Mouse (Mus musculus) ovary, adult 2 months (tissue): ENCODE data around the gene Hid1. TPM values are rescaled to one million over a fixed set of nuclear protein-coding genes. Genes with fewer than 3 reads are reported as not detected.

ENCODE experiments used
- polyA plus RNA-seq: library from polyadenylated mRNA; depleted of rRNA; stranded (reverse); fragments of >200 nt; gene quantifications from 2 replicates; pipeline ENCODE4 v1.2.3, GENCODE M21; 2012; rRNA removed

Gene Hid1
- 20.6 and 25.5 TPM in 2 replicates for polyA plus RNA-seq

GRCm38 (mm10) chr11:115367395-115367944, at the start of gene Hid1:
Gene Hid1, minus strand, starts transcription at chr11:115367756.

GRCm38 (mm10) chr11:115403338-115404124, 36.0 kb upstream of the Hid1 start, which contains the start of gene Mrpl58:
Gene Mrpl58, plus strand, starts transcription at chr11:115403752.

GRCm38 (mm10) chr11:115381743-115382539, 14.4 kb upstream of the Hid1 start, which contains the start of gene Cdr2l:
Gene Cdr2l, plus strand, starts transcription at chr11:115381916.

GRCm38 (mm10) chr11:115334531-115334930, 33.0 kb downstream of the Hid1 start, which contains the start of gene Otop3:
Gene Otop3, plus strand, starts transcription at chr11:115334731.

GRCm38 (mm10) chr11:115321906-115322693, 45.5 kb downstream of the Hid1 start, which contains the start of gene Ush1g:
Gene Ush1g, minus strand, starts transcription at chr11:115322041.

GRCm38 (mm10) chr11:115306863-115307262, 60.7 kb downstream of the Hid1 start, which contains the start of gene Otop2:
Gene Otop2, plus strand, starts transcription at chr11:115307163.

Other genes starting within 250 kb of the Hid1 start
- gene Cd300lf, start 233.8 kb downstream of the Hid1 start, polyA plus RNA-seq = 1.3 and 1.5 TPM in 2 replicates
- gene Slc9a3r1, start 204.4 kb downstream of the Hid1 start, polyA plus RNA-seq = 62.3 and 69.3 TPM in 2 replicates
- 25.3 and 25.6 TPM in 2 replicates for gene Tmem104, start 180.3 kb downstream of the Hid1 start, polyA plus RNA-seq
- 40.2 and 52.1 TPM in 2 replicates for gene Nat9, start 179.9 kb downstream of the Hid1 start, polyA plus RNA-seq
- gene Grin2c, start 100.5 kb downstream of the Hid1 start, polyA plus RNA-seq = 14.8 and 16.5 TPM in 2 replicates
- gene Fdxr, start 90.7 kb downstream of the Hid1 start, polyA plus RNA-seq = 341 and 408 TPM in 2 replicates
- gene Fads6, start 70.1 kb downstream of the Hid1 start, polyA plus RNA-seq = 45.9 and 48.3 TPM in 2 replicates
- gene Otop2, start 60.6 kb downstream of the Hid1 start, polyA plus RNA-seq = 0.07 and 0.10 TPM in 2 replicates
- 9.8 and 10.6 TPM in 2 replicates for gene Ush1g, start 45.7 kb downstream of the Hid1 start, polyA plus RNA-seq
- not detected in 2 replicates for gene Otop3, start 33.0 kb downstream of the Hid1 start, polyA plus RNA-seq
- gene Cdr2l, start 14.2 kb upstream of the Hid1 start, polyA plus RNA-seq = 38.3 and 39.4 TPM in 2 replicates
- 82.6 and 93.1 TPM in 2 replicates for gene Mrpl58, start 36.0 kb upstream of the Hid1 start, polyA plus RNA-seq
- 25.6 and 65.5 TPM in 2 replicates for gene Atp5h, start 52.2 kb upstream of the Hid1 start, polyA plus RNA-seq
- 37.4 and 39.1 TPM in 2 replicates for gene Kctd2, start 52.4 kb upstream of the Hid1 start, polyA plus RNA-seq
- 0.94 and 1.3 TPM in 2 replicates for gene Trim80, start 72.8 kb upstream of the Hid1 start, polyA plus RNA-seq
- gene Slc16a5, start 94.7 kb upstream of the Hid1 start, polyA plus RNA-seq = 0.41 and 0.72 TPM in 2 replicates
- 11.9 and 15.6 TPM in 2 replicates for gene Armc7, start 107.9 kb upstream of the Hid1 start, polyA plus RNA-seq
- 67.3 and 81.9 TPM in 2 replicates for gene Nt5c, start 124.1 kb upstream of the Hid1 start, polyA plus RNA-seq
- gene Jpt1, start 146.6 kb upstream of the Hid1 start, polyA plus RNA-seq = 203 and 234 TPM in 2 replicates
- gene Sumo2, start 168.5 kb upstream of the Hid1 start, polyA plus RNA-seq = 22.0 and 29.5 TPM in 2 replicates
- 51.0 and 59.5 TPM in 2 replicates for gene Nup85, start 196.7 kb upstream of the Hid1 start, polyA plus RNA-seq
- gene Mrps7, start 236.2 kb upstream of the Hid1 start, polyA plus RNA-seq = 22.3 and 27.0 TPM in 2 replicates
- 26.1 and 30.8 TPM in 2 replicates for gene Gga3, start 236.3 kb upstream of the Hid1 start, polyA plus RNA-seq
- 108 and 116 TPM in 2 replicates for gene Mif4gd, start 245.2 kb upstream of the Hid1 start, polyA plus RNA-seq